Mouse (Mus musculus) MEL (cell line): ENCODE measurements at regions not wholly inside any gene's neighbourhood (a gene's known extent, or its start where the extent isn't known, plus 50 kb on each side); places are given as distances from the start of the nearest gene placed in this dataset.

Experiments
- DNase-seq: peaks from one replicate; pipeline ENCODE4 v3.0.0; 2011; ENCODE audit warnings: low read depth, low spot score
- H3K27ac ChIP-seq: 2 replicates; pipeline ENCODE4 v1.5.1; 2012; ENCODE audit warnings: low read depth, mild to moderate bottlenecking, control low read depth, low read length, moderate library complexity; ENCODE audit not compliant: control insufficient read depth
- H3K27me3 ChIP-seq, 2 experiments: fragments of 150-350 bp in 1 of 2; sonication (generic) in 1 of 2; 2 replicates each; pipeline ENCODE4 v1.6.1; 2012; ENCODE audit warnings: low read length in 2 of 2, mild to moderate bottlenecking in 2 of 2, improper control_type of control experiment in 1 of 2, moderate library complexity in 1 of 2; ENCODE audit not compliant: insufficient read depth in 2 of 2, control insufficient read depth in 1 of 2
- H3K36me3 ChIP-seq, 2 experiments: 2 replicates each; pipeline ENCODE4 v1.6.1; 2012 to 2014; ENCODE audit warnings: low read length in 2 of 2, improper control_type of control experiment in 1 of 2, inconsistent platforms in 1 of 2, mild to moderate bottlenecking in 1 of 2; ENCODE audit not compliant: insufficient read depth in 2 of 2, control insufficient read depth in 1 of 2
- H3K4me1 ChIP-seq, 2 experiments: fragments of 150-350 bp in 1 of 2; sonication (generic) in 1 of 2; 2 replicates each; pipeline ENCODE4 v1.6.1; 2012; ENCODE audit warnings: low read length in 2 of 2, improper control_type of control experiment in 1 of 2, mild to moderate bottlenecking in 1 of 2; ENCODE audit not compliant: insufficient read depth in 2 of 2, control insufficient read depth in 1 of 2
- H3K4me3 ChIP-seq, 2 experiments: fragments of 150-350 bp in 1 of 2; sonication (generic) in 1 of 2; 2 replicates each; pipeline ENCODE4 v1.5.1; 2012; ENCODE audit warnings: low read depth in 2 of 2, low read length in 2 of 2, mild to moderate bottlenecking in 2 of 2, moderate library complexity in 2 of 2, control low read depth in 1 of 2, improper control_type of control experiment in 1 of 2; ENCODE audit not compliant: control insufficient read depth in 1 of 2, insufficient read depth in 1 of 2
- H3K79me2 ChIP-seq: 2 replicates; pipeline ENCODE4 v1.6.1; 2012; ENCODE audit warnings: mild to moderate bottlenecking, low read length, moderate library complexity; ENCODE audit not compliant: control insufficient read depth, poor library complexity, insufficient read depth
- H3K9ac ChIP-seq: 2 replicates; pipeline ENCODE4 v1.6.1; 2012; ENCODE audit warnings: low read depth, mild to moderate bottlenecking, control low read depth, low read length, moderate library complexity; ENCODE audit not compliant: control insufficient read depth, poor library complexity, severe bottlenecking
- H3K9me3 ChIP-seq: fragments of 150-350 bp; sonication (generic); replicated peaks from 2 replicates; pipeline ENCODE4 v1.6.1; 2012; ENCODE audit warnings: mild to moderate bottlenecking, low read length, improper control_type of control experiment, moderate library complexity; ENCODE audit not compliant: insufficient read depth
- CHD1 ChIP-seq: IDR thresholded peaks from 2 replicates; pipeline ENCODE4 v1.6.1; 2012; ENCODE audit warnings: low read depth, mild to moderate bottlenecking, inconsistent platforms, low read length, improper control_type of control experiment
- CHD2 ChIP-seq: IDR thresholded peaks from 2 replicates; pipeline ENCODE4 v1.6.1; 2011; ENCODE audit warnings: low read length, improper control_type of control experiment
- CTCF ChIP-seq, 3 experiments: IDR thresholded peaks in 2 of 3; conservative IDR thresholded peaks in 1 of 3; 2 replicates each; pipeline ENCODE4 v1.5.1; 2011 to 2012; ENCODE audit warnings: low read length in 3 of 3, low read depth in 2 of 3, mild to moderate bottlenecking in 2 of 3, improper control_type of control experiment in 1 of 3, inconsistent platforms in 1 of 3, mixed read lengths in 1 of 3, moderate library complexity in 1 of 3; ENCODE audit not compliant: control insufficient read depth in 1 of 3, insufficient read depth in 1 of 3, poor library complexity in 1 of 3, severe bottlenecking in 1 of 3
- E2F4 ChIP-seq: IDR thresholded peaks from 2 replicates; pipeline ENCODE4 v1.6.1; 2011; ENCODE audit warnings: low read depth, low read length, improper control_type of control experiment, borderline replicate concordance
- EP300 ChIP-seq, 2 experiments: IDR thresholded peaks; 2 replicates each; pipeline ENCODE4 v1.6.1; 2011; ENCODE audit warnings: improper control_type of control experiment in 2 of 2, low read length in 2 of 2, low read depth in 1 of 2, mild to moderate bottlenecking in 1 of 2
- ETS1 ChIP-seq: IDR thresholded peaks from 2 replicates; pipeline ENCODE4 v1.6.1; 2012; ENCODE audit warnings: low read depth, mild to moderate bottlenecking, inconsistent platforms, low read length, improper control_type of control experiment, moderate library complexity
- GATA1 ChIP-seq: IDR thresholded peaks from 2 replicates; pipeline ENCODE4 v1.6.1; 2011; ENCODE audit warnings: low read depth, low read length, improper control_type of control experiment
- HCFC1 ChIP-seq: IDR thresholded peaks from 2 replicates; pipeline ENCODE4 v1.6.1; 2012; ENCODE audit warnings: low read depth, mild to moderate bottlenecking, inconsistent platforms, low read length, improper control_type of control experiment, moderate library complexity
- MAZ ChIP-seq: IDR thresholded peaks from 2 replicates; pipeline ENCODE4 v1.6.1; 2012; ENCODE audit warnings: low read depth, mild to moderate bottlenecking, inconsistent platforms, low read length, improper control_type of control experiment
- MEF2A ChIP-seq: IDR thresholded peaks from 2 replicates; pipeline ENCODE4 v1.6.1; 2014; ENCODE audit warnings: low read depth, mild to moderate bottlenecking, inconsistent platforms, low read length, improper control_type of control experiment; ENCODE audit not compliant: poor library complexity, insufficient replicate concordance, severe bottlenecking; ENCODE audit errors: extremely low read depth
- MXI1 ChIP-seq: IDR thresholded peaks from 2 replicates; pipeline ENCODE4 v1.6.1; 2011; ENCODE audit warnings: mild to moderate bottlenecking, low read depth, low read length, improper control_type of control experiment
- MYB ChIP-seq: IDR thresholded peaks from 2 replicates; pipeline ENCODE4 v1.6.1; 2011; ENCODE audit warnings: mild to moderate bottlenecking, low read depth, low read length, improper control_type of control experiment
- NELFE ChIP-seq: IDR thresholded peaks from 2 replicates; pipeline ENCODE4 v1.6.1; 2011; ENCODE audit warnings: low read depth, low read length, improper control_type of control experiment
- POLR2A ChIP-seq, 2 experiments: IDR thresholded peaks; 2 replicates each; pipeline ENCODE4 v1.6.1; 2011 to 2012; ENCODE audit warnings: low read length in 2 of 2, mild to moderate bottlenecking in 2 of 2, control low read depth in 1 of 2, improper control_type of control experiment in 1 of 2, low read depth in 1 of 2, moderate library complexity in 1 of 2; ENCODE audit not compliant: control insufficient read depth in 1 of 2, insufficient read depth in 1 of 2, poor library complexity in 1 of 2
- POLR2AphosphoS5 ChIP-seq: IDR thresholded peaks from 2 replicates; pipeline ENCODE4 v1.6.1; 2012; ENCODE audit warnings: low read depth, borderline replicate concordance, mild to moderate bottlenecking, inconsistent platforms, low read length, moderate library complexity, mixed read lengths
- RCOR1 ChIP-seq: IDR thresholded peaks from 2 replicates; pipeline ENCODE4 v1.6.1; 2012; ENCODE audit warnings: low read depth, mild to moderate bottlenecking, inconsistent platforms, low read length, improper control_type of control experiment
- SMC3 ChIP-seq: IDR thresholded peaks from 2 replicates; pipeline ENCODE4 v1.6.1; 2011; ENCODE audit warnings: low read depth, low read length, improper control_type of control experiment
- TAL1 ChIP-seq: IDR thresholded peaks from 2 replicates; pipeline ENCODE4 v1.6.1; 2012; ENCODE audit warnings: mild to moderate bottlenecking, inconsistent platforms, low read length, moderate library complexity, mixed read lengths
- TBP ChIP-seq: IDR thresholded peaks from 2 replicates; pipeline ENCODE4 v1.8.0; 2011; ENCODE audit warnings: low read depth, low read length, improper control_type of control experiment
- TCF12 ChIP-seq: IDR thresholded peaks from 2 replicates; pipeline ENCODE4 v1.6.1; 2014; ENCODE audit warnings: low read depth, mild to moderate bottlenecking, inconsistent platforms, low read length, improper control_type of control experiment, moderate library complexity
- USF1 ChIP-seq: IDR thresholded peaks from 2 replicates; pipeline ENCODE4 v1.6.1; 2014; ENCODE audit warnings: low read depth, mild to moderate bottlenecking, inconsistent platforms, low read length, improper control_type of control experiment, moderate library complexity
- ZC3H11A ChIP-seq: IDR thresholded peaks from 2 replicates; pipeline ENCODE4 v1.6.1; 2012; ENCODE audit warnings: low read depth, mild to moderate bottlenecking, inconsistent platforms, low read length, improper control_type of control experiment
- ZMIZ1 ChIP-seq: IDR thresholded peaks from 2 replicates; pipeline ENCODE4 v1.6.1; 2012; ENCODE audit warnings: low read depth, mild to moderate bottlenecking, inconsistent platforms, low read length, improper control_type of control experiment, moderate library complexity

DNA sequence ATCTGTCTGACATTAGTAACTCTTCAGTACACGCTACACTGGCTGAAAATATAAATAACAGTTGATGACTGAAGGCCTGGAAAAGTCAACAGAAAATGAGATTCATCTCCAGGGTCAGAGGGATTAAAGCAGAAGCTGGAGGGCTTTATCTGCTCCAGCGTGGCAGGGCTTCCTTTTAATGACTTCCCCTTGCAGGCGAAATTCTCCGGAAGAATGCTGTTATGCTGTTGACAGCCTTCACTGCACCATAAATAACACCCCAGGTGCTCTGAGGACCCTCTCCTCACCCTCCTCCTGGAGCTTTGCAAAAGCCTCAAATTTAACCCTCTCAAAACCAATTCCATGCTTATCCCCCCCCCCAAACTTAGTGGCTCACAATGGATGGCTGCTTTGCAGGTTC is 188.0 kb upstream of the Camk1g start:
- Histone ChIP-seq H3K27ac (no peak overlapping the region; the same call in 1 of the 2 replicates), H3K4me3 (no peak overlapping the region), H3K36me3 (peaks cover 0 to 11% of the 10 kb centered on the region in 2 experiments; a peak in 2 of 4 replicates), H3K79me2 (no peaks in the 10 kb centered on the region), H3K4me1 (peaks cover 4 to 6% of the 10 kb centered on the region in 2 experiments), H3K9me3 (no peaks in the 10 kb centered on the region), H3K9ac (no peak overlapping the region), H3K27me3 (no peaks in the 10 kb centered on the region; a peak in 1 of 4 replicates)
- DNase-seq = peak; percentile 66
- peak; percentile 71 for TF ChIP-seq GATA1
- TF ChIP-seq TCF12 = peak; percentile 55; the same call in 1 of the 2 replicates
- TF ChIP-seq ETS1 = peak; percentile 50; the same call in 1 of the 2 replicates
- peak; percentile 68 for TF ChIP-seq RCOR1
- TF ChIP-seq MAZ = no peak; the same call in 1 of the 2 replicates
- TF ChIP-seq ZC3H11A = no peak
- TF ChIP-seq TBP = peak; percentile 63; the same call in 1 of the 2 replicates
- peak; percentile 60 to 85; a peak in 3 of 4 replicates for TF ChIP-seq EP300 (IDR thresholded peaks at IDR 0.05; ENCODE audit: low read depth in 1 of 2, low read length in 2 of 2)

DNA sequence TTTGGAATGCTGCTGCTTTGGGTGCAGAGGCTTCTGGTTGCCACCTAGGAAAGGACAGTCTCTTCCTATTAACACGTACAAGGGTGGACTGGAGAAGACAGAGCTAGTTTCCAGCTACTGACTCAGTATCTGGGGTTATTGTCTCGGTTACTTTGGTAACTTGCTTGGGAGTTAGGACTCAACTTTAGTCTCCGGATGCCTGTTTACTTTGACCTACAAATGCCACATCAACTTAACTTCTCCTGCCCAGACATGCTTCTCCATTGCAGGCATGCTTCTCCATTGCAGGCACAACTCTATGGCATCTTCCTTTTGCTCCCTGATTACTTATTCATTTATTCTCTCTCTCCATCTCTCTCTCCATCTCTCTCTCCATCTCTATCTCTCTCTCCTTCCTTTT is 184.6 kb upstream of the Camk1g start:
- Histone ChIP-seq H3K79me2 (no peaks in the 10 kb centered on the region), H3K27me3 (no peaks in the 10 kb centered on the region; a peak in 1 of 4 replicates), H3K4me1 (peaks cover 4 to 6% of the 10 kb centered on the region in 2 experiments), H3K9me3 (no peaks in the 10 kb centered on the region), H3K9ac (no peak overlapping the region), H3K27ac (no peak overlapping the region), H3K4me3 (no peak overlapping the region), H3K36me3 (peaks cover 0 to 11% of the 10 kb centered on the region in 2 experiments; a peak in 2 of 4 replicates)
- TF ChIP-seq POLR2AphosphoS5 (no peak), CTCF (IDR thresholded peaks at IDR 0.05 in 2 of 3, conservative IDR thresholded peaks at IDR 0.05 in 1 of 3; ENCODE audit: control insufficient read depth in 1 of 3, insufficient read depth in 1 of 3, low read depth in 2 of 3, low read length in 3 of 3, poor library complexity in 1 of 3, severe bottlenecking in 1 of 3) (no peak), NELFE (no peak), TBP (no peak), RCOR1 (no peak), ZC3H11A (no peak), POLR2A (IDR thresholded peaks at IDR 0.05; ENCODE audit: control insufficient read depth in 1 of 2, insufficient read depth in 1 of 2, low read depth in 1 of 2, low read length in 2 of 2, poor library complexity in 1 of 2) (no peak), TAL1 (no peak), SMC3 (no peak), HCFC1 (no peak), MYB (no peak), USF1 (no peak), MEF2A (no peak), MXI1 (no peak), E2F4 (no peak), ZMIZ1 (no peak), CHD1 (no peak), EP300 (IDR thresholded peaks at IDR 0.05; ENCODE audit: low read depth in 1 of 2, low read length in 2 of 2) (no peak), CHD2 (no peak)
- DNase-seq = no peak
